Mouse (Mus musculus): ENCODE results near the gene Tpsab1.

DNA sequence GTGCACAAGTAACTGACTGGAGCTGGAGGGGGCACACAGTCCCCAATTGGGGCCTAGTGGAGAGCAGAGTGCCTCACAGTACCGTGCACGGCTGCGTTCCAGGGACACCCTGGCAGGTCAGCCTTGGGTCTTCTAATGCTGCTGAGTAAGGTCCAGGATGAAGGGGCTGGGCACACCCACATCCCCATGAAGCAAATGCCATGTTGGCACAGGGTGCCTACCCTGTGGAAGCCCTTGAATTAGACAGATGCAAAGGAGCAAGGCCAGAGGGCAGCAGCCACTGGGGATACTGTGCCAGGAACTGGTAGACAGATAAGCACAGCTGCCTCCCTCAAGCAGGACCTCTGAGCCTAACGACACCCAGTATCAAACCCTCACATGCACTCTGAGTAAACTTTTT is 49.2 kb upstream of the Tpsab1 start:
- TF ChIP-seq POLR2A (IDR thresholded peaks at IDR 0.05; ENCODE audit: control insufficient read depth in 1 of 2, insufficient read depth in 1 of 2, low read depth in 1 of 2, low read length in 2 of 2, poor library complexity in 1 of 2) = no peak
- no peak for TF ChIP-seq NELFE (IDR thresholded peaks at IDR 0.05; ENCODE audit: low read depth, low read length)
- TF ChIP-seq ZMIZ1 (IDR thresholded peaks at IDR 0.05; ENCODE audit: low read depth, low read length) = no peak
- TF ChIP-seq MAX (IDR thresholded peaks at IDR 0.05; ENCODE audit: low read length) = no peak
- TF ChIP-seq EP300 (IDR thresholded peaks at IDR 0.05; ENCODE audit: low read depth in 1 of 2, low read length in 2 of 2) = no peak
- no peak for TF ChIP-seq TCF12 (IDR thresholded peaks at IDR 0.05; ENCODE audit: low read depth, low read length)
- no peak for TF ChIP-seq CTCF (IDR thresholded peaks at IDR 0.05 in 2 of 3, conservative IDR thresholded peaks at IDR 0.05 in 1 of 3; ENCODE audit: control insufficient read depth in 1 of 3, insufficient read depth in 1 of 3, low read depth in 2 of 3, low read length in 3 of 3, poor library complexity in 1 of 3, severe bottlenecking in 1 of 3)
- TF ChIP-seq GABPA (IDR thresholded peaks at IDR 0.05; ENCODE audit: low read depth, low read length) = no peak
- no peak for TF ChIP-seq ZC3H11A (IDR thresholded peaks at IDR 0.05; ENCODE audit: low read depth, low read length)
- no peak for TF ChIP-seq UBTF (IDR thresholded peaks at IDR 0.05; ENCODE audit: borderline replicate concordance, insufficient read depth, low read depth, low read length)
